Mouse (Mus musculus): ENCODE measurements around the gene Suv39h1. TPM values are rescaled to one million over a fixed set of nuclear protein-coding genes. Genes with fewer than 3 reads are reported as not detected.
"Not testable (repeated sequence)": the region's sequence is repeated elsewhere in the genome, so short reads cannot be mapped to it uniquely, and the experiment has no call there.

Suv39h1 gene
- polyA plus RNA-seq, 2 experiments = 51.9 to 65.3 TPM

DNA sequence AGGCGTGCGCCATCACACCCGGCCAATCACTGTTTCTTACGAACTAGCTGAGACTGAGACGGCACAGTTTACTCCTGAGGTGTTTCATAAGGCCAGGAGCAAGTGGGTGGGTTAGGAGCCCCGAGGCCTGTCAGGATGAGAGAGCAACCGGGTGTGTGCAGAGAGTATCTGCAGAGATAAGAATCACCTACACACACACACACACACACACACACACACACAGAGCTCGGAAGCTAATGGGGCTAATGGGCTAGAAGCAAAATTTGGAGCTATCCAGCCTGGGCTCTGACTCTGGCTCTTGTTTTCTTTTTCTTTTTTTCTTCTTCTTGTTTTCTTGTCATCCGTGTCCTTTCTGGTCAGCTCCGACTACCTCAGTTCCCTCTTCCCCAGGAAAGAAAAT, 21.0 kb upstream of the Suv39h1 start:
- Histone ChIP-seq H3K9ac (ENCODE audit: low read depth, low read length, severe bottlenecking) (no peak overlapping the region), H3K9me3 (ENCODE audit: control insufficient read depth, low read length) (no peaks in the 10 kb centered on the region), H3K4me3 (replicated peaks; ENCODE audit: low read length) (peak overlapping the region; percentile 28), H3K4me2 (replicated peaks; ENCODE audit: low read depth, low read length, severe bottlenecking) (peak overlapping the region; percentile 41), H3K36me3 (ENCODE audit: control insufficient read depth, insufficient read depth, low read length) (no peaks in the 10 kb centered on the region), H3K27ac (replicated peaks; ENCODE audit: low read depth, low read length) (no peak overlapping the region), H3K27me3 (ENCODE audit: control insufficient read depth, insufficient read depth, low read length) (no peaks in the 10 kb centered on the region), H3K4me1 (ENCODE audit: control insufficient read depth, insufficient read depth, low read length) (no peaks in the 10 kb centered on the region)
- no peak for DNase-seq (ENCODE audit: low spot score)
- ATAC-seq (ENCODE audit: low FRiP score, low read depth) = no peak
- WGBS = 78% methylated on average over 10 of the region's 10 CpGs
- TF ChIP-seq POLR2A (IDR thresholded peaks at IDR 0.05; ENCODE audit: borderline replicate concordance, extremely low read depth, insufficient read depth, insufficient read length) = no peak

DNA sequence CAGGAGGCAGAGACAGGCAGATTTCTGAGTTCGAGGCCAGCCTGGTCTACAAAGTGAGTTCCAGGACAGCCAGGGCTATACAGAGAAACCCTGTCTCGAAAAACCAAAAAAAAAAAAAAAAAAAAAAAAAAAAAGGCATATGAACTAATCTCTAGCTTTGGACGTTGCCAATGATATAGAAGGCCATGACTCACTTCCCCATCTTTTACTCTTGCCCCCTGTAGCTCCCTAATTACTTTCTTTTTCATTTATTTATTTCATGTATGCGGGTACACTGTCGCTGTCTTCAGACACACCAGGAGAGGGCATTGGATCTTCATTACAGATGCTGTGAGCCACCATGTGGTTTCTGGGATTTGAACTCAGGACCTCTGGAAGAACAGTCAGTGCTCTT, 16.4 kb upstream of the Suv39h1 start:
- ATAC-seq (ENCODE audit: low FRiP score, low read depth); DNase-seq (ENCODE audit: low spot score); H3K27ac ChIP-seq (replicated peaks; ENCODE audit: low read depth, low read length); H3K9me3 ChIP-seq (ENCODE audit: control insufficient read depth, low read length); H3K4me1 ChIP-seq (ENCODE audit: control insufficient read depth, insufficient read depth, low read length); H3K4me2 ChIP-seq (replicated peaks; ENCODE audit: low read depth, low read length, severe bottlenecking); H3K36me3 ChIP-seq (ENCODE audit: control insufficient read depth, insufficient read depth, low read length); H3K4me3 ChIP-seq (replicated peaks; ENCODE audit: low read length); H3K9ac ChIP-seq (ENCODE audit: low read depth, low read length, severe bottlenecking); H3K27me3 ChIP-seq (ENCODE audit: control insufficient read depth, insufficient read depth, low read length): not testable (repeated sequence)
- 69% methylated on average over 4 of the region's 5 CpGs for WGBS

DNA sequence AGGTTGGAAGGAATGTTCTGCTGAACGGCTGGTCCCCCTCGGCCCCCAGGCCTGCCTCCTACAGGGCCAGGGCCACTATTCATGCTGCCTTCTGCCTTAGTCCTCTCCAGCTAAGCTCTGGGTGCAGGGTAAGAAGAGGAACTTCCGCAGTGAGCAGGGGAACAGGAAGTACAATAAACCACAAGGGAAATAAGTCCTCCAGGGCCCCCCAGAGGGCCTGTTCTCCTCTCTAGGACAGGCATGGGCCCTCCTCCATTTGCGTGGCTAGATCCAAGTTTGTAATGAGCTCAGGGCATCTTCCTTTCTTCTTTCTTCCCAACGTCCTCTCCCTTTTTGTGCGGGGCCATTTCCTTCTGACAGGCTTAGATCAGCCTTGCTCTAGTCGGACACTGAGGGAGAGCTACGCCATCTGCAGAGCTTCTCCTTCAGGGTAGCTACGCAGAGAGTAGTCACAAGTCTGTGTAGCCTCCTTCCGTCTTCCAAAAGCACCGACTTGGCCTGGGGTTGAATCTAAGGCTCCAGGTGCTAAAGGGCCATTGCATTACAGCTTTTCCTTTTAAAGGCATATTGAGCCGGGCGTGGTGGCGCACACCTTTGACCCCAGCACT, 15.9 kb upstream of the Suv39h1 start, which contains the start of gene Was:
Gene Was, minus strand, starts transcription at position 153 of the 608 bp plus-strand sequence.
- Histone ChIP-seq H3K9me3 (ENCODE audit: control insufficient read depth, low read length) (no peaks in the 10 kb centered on the region), H3K9ac (ENCODE audit: low read depth, low read length, severe bottlenecking) (no peak within 1 kb of the TSS), H3K4me1 (ENCODE audit: control insufficient read depth, insufficient read depth, low read length) (no peaks in the 10 kb centered on the region), H3K4me2 (replicated peaks; ENCODE audit: low read depth, low read length, severe bottlenecking) (no peak within 1 kb of the TSS), H3K36me3 (ENCODE audit: control insufficient read depth, insufficient read depth, low read length) (no peaks in the 10 kb centered on the region), H3K4me3 (replicated peaks; ENCODE audit: low read length) (no peak within 1 kb of the TSS), H3K27me3 (ENCODE audit: control insufficient read depth, insufficient read depth, low read length) (no peaks in the 10 kb centered on the region), H3K27ac (replicated peaks; ENCODE audit: low read depth, low read length) (no peak within 1 kb of the TSS)
- WGBS = 87% methylated on average over 14 of the region's 14 CpGs
- no peak for ATAC-seq (ENCODE audit: low FRiP score, low read depth)
- no peak for DNase-seq (ENCODE audit: low spot score)
- TF ChIP-seq POLR2A (IDR thresholded peaks at IDR 0.05; ENCODE audit: borderline replicate concordance, extremely low read depth, insufficient read depth, insufficient read length) = no peak

DNA sequence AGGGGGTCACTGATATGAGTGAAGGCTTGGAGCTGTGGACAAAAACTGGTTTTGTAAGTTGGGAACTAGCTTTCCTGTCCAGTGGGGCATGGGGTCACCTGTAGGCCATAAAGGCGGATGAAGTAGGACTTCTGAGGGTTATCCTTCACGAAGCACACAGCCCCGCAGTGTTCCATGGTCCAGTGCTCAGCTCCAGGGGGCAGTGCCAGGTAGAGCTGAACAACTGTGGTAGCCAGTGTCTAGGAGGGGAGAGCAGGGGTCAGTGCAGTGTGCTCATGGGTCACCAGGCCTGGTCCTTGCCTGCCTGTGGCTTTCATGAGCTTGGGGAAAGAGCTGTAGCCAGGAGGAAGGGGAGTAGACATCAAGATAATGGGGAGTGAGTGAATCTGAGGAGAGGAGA, 15.2 kb upstream of the Suv39h1 start:
- ATAC-seq (ENCODE audit: low FRiP score, low read depth) (no peak), DNase-seq (ENCODE audit: low spot score) (no peak)
- Histone ChIP-seq H3K4me2 (replicated peaks; ENCODE audit: low read depth, low read length, severe bottlenecking) (no peak overlapping the region), H3K9ac (ENCODE audit: low read depth, low read length, severe bottlenecking) (no peak overlapping the region), H3K4me1 (ENCODE audit: control insufficient read depth, insufficient read depth, low read length) (no peaks in the 10 kb centered on the region), H3K9me3 (ENCODE audit: control insufficient read depth, low read length) (no peaks in the 10 kb centered on the region), H3K36me3 (ENCODE audit: control insufficient read depth, insufficient read depth, low read length) (no peaks in the 10 kb centered on the region), H3K27me3 (ENCODE audit: control insufficient read depth, insufficient read depth, low read length) (no peaks in the 10 kb centered on the region), H3K4me3 (replicated peaks; ENCODE audit: low read length) (no peak overlapping the region), H3K27ac (replicated peaks; ENCODE audit: low read depth, low read length) (no peak overlapping the region)
- TF ChIP-seq POLR2A (IDR thresholded peaks at IDR 0.05; ENCODE audit: borderline replicate concordance, extremely low read depth, insufficient read depth, insufficient read length) = no peak
- WGBS = 89% methylated on average over 3 of the region's 3 CpGs

DNA sequence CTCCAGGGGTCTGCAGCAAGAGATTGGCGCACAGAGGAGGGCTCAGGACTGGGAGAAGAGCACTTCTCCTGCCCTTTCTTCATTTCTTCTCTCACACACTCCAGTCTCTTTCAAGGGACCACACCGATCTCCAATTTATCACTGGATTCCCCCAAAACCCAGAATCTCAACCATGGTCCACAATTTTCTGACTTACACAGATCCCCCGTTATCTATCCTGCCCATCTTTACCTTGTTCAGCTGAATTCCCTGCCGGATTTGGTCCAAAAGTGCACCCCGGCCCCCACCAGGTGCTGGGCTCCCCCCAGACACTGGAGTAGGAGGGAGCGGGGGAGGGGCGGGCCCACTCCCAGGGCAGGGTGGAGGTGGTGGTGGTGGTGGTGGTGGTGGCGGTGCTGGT, 11.1 kb upstream of the Suv39h1 start:
- ATAC-seq (ENCODE audit: low FRiP score, low read depth) (no peak), DNase-seq (ENCODE audit: low spot score) (no peak)
- no peaks in the 10 kb centered on the region for H3K27me3 ChIP-seq (ENCODE audit: control insufficient read depth, insufficient read depth, low read length)
- no peak for TF ChIP-seq POLR2A (IDR thresholded peaks at IDR 0.05; ENCODE audit: borderline replicate concordance, extremely low read depth, insufficient read depth, insufficient read length)
- no peaks in the 10 kb centered on the region for H3K36me3 ChIP-seq (ENCODE audit: control insufficient read depth, insufficient read depth, low read length)
- 89% methylated on average over 8 of the region's 8 CpGs for WGBS
- H3K4me1 ChIP-seq (ENCODE audit: control insufficient read depth, insufficient read depth, low read length) = no peaks in the 10 kb centered on the region
- no peak overlapping the region for H3K4me2 ChIP-seq (replicated peaks; ENCODE audit: low read depth, low read length, severe bottlenecking)
- H3K9ac ChIP-seq (ENCODE audit: low read depth, low read length, severe bottlenecking) = no peak overlapping the region
- no peak overlapping the region for H3K27ac ChIP-seq (replicated peaks; ENCODE audit: low read depth, low read length)
- no peaks in the 10 kb centered on the region for H3K9me3 ChIP-seq (ENCODE audit: control insufficient read depth, low read length)
- H3K4me3 ChIP-seq (replicated peaks; ENCODE audit: low read length) = no peak overlapping the region
